Mouse (Mus musculus) WW6 (cell line): Measurements from ENCODE around the gene Pnpla3.

Experiments used
- DNase-seq: peaks from one replicate; pipeline ENCODE4 v3.0.0-alpha.2; 2013; ENCODE audit warnings: low read depth, low spot score

Pnpla3 gene

GRCm38 (mm10) chr15:84216461-84217084 lies 48.9 kb downstream of the Pnpla3 start:
- DNase-seq = no peak

- no peak for DNase-seq
Measured at GRCm38 (mm10) chr15:84217969-84218782, 50.5 kb downstream of the Pnpla3 start.

- no peak for DNase-seq
Measured at GRCm38 (mm10) chr15:84218783-84219271, 51.2 kb downstream of the Pnpla3 start.

GRCm38 (mm10) chr15:84221539-84221938 lies 53.9 kb downstream of the Pnpla3 start:
- DNase-seq = no peak

GRCm38 (mm10) chr15:84223423-84223822 lies 55.8 kb downstream of the Pnpla3 start:
- DNase-seq = no peak

GRCm38 (mm10) chr15:84224779-84225178 lies 57.1 kb downstream of the Pnpla3 start:
- DNase-seq = no peak

GRCm38 (mm10) chr15:84226918-84227317 lies 59.3 kb downstream of the Pnpla3 start:
- DNase-seq = no peak

GRCm38 (mm10) chr15:84230661-84231060 lies 63.0 kb downstream of the Pnpla3 start:
- no peak for DNase-seq

- no peak for DNase-seq
Measured at GRCm38 (mm10) chr15:84231113-84231712, 63.6 kb downstream of the Pnpla3 start.

GRCm38 (mm10) chr15:84231721-84232561 lies 64.3 kb downstream of the Pnpla3 start, which contains the start of gene Parvb:
TSS of gene Parvb (plus strand) at chr15:84232043.
- DNase-seq = no peak

- DNase-seq = peak; percentile 43
Measured at GRCm38 (mm10) chr15:84232609-84233008, 65.0 kb downstream of the Pnpla3 start.

- no peak for DNase-seq
Measured at GRCm38 (mm10) chr15:84234794-84235581, 67.4 kb downstream of the Pnpla3 start.

- DNase-seq = no peak
Measured at GRCm38 (mm10) chr15:84235646-84236045, 68.0 kb downstream of the Pnpla3 start.
